Mouse (Mus musculus) lung, embryonic 16.5 days (tissue): ENCODE data around the gene Nek5. TPM values are rescaled to one million over a fixed set of nuclear protein-coding genes. Genes with fewer than 3 reads are reported as not detected.
"Not testable (repeated sequence)": the region's sequence is repeated elsewhere in the genome, so short reads cannot be mapped to it uniquely, and the experiment has no call there.

Source experiments
- ATAC-seq: fragments of 200-750 bp; cut with Nextera tagmentation; 2 replicates; pipeline ENCODE4 v1.8.0; 2017; ENCODE audit warnings: low read depth, mild to moderate bottlenecking, moderate library complexity
- H3K27ac ChIP-seq: fragments of 300-500 bp; sonication (generic); 2 replicates; pipeline ENCODE4 v1.5.1; 2014; ENCODE audit warnings: mild to moderate bottlenecking, control low read depth, low read length
- H3K27me3 ChIP-seq: fragments of 300-500 bp; sonication (generic); 2 replicates; pipeline ENCODE4 v1.6.1; 2014; ENCODE audit warnings: low read depth, low read length, mixed read lengths; ENCODE audit not compliant: control insufficient read depth, insufficient read depth
- H3K36me3 ChIP-seq: fragments of 300-500 bp; sonication (generic); 2 replicates; pipeline ENCODE4 v1.6.1; 2014; ENCODE audit warnings: low read length; ENCODE audit not compliant: control insufficient read depth, insufficient read depth
- H3K4me1 ChIP-seq: fragments of 300-500 bp; sonication (generic); replicated peaks from 2 replicates; pipeline ENCODE4 v1.6.1; 2014; ENCODE audit warnings: low read length, mixed read lengths; ENCODE audit not compliant: control insufficient read depth, insufficient read depth
- H3K4me2 ChIP-seq: fragments of 300-500 bp; sonication (generic); 2 replicates; pipeline ENCODE4 v1.6.1; 2014; ENCODE audit warnings: low read depth, low read length, control low read depth
- H3K4me3 ChIP-seq: fragments of 300-500 bp; sonication (generic); 2 replicates; pipeline ENCODE4 v1.5.1; 2014; ENCODE audit warnings: mild to moderate bottlenecking, low read length, control low read depth
- H3K9ac ChIP-seq: fragments of 300-500 bp; sonication (generic); 2 replicates; pipeline ENCODE4 v1.6.1; 2014; ENCODE audit warnings: low read length, control low read depth
- H3K9me3 ChIP-seq: fragments of 300-500 bp; sonication (generic); 2 replicates; pipeline ENCODE4 v1.6.1; 2016; ENCODE audit warnings: low read length; ENCODE audit not compliant: control insufficient read depth
- WGBS: fragments of 180-500 bp; shearing (Covaris S2); extraction: QIAGEN DNeasy Blood & Tissue Kit; methylation state at CpG from one replicate; pipeline ENCODE4 v1.1.7; 2014; 5-methylcytosine and 5-hydroxymethylcytosine counted together
- polyA plus RNA-seq: library from polyadenylated mRNA; unstranded; fragments of >200 nt; fragmentation: Nextera tagmentation; extraction: Ambion mirVana; gene quantifications from 2 replicates; pipeline ENCODE4 v1.2.1, GENCODE M21; 2015

The Nek5 gene
- polyA plus RNA-seq, 1 experiment from 2014 or later, result 2.0 TPM

GRCm38 (mm10) chr8:22148367-22148740, 23.5 kb upstream of the Nek5 start:
- Histone ChIP-seq H3K36me3 (no peaks in the 10 kb centered on the region), H3K9ac (no peak overlapping the region), H3K4me3 (no peak overlapping the region), H3K27ac (no peak overlapping the region), H3K9me3 (no peaks in the 10 kb centered on the region), H3K27me3 (no peaks in the 10 kb centered on the region), H3K4me2 (no peak overlapping the region), H3K4me1 (peaks cover 6% of the 10 kb centered on the region; the same call in 1 of the 2 replicates)
- ATAC-seq, result no peak
- WGBS, result 87% methylated on average over 7 of the region's 7 CpGs

GRCm38 (mm10) chr8:22147706-22148366, 23.0 kb upstream of the Nek5 start:
- no peak overlapping the region for H3K4me2 ChIP-seq
- H3K4me3 ChIP-seq, result no peak overlapping the region
- H3K27me3 ChIP-seq, result no peaks in the 10 kb centered on the region
- no peak overlapping the region for H3K27ac ChIP-seq
- H3K9ac ChIP-seq, result no peak overlapping the region
- no peaks in the 10 kb centered on the region for H3K9me3 ChIP-seq
- ATAC-seq, result no peak
- 82% methylated on average over 9 of the region's 9 CpGs for WGBS
- peaks cover 6% of the 10 kb centered on the region; the same call in 1 of the 2 replicates for H3K4me1 ChIP-seq
- no peaks in the 10 kb centered on the region for H3K36me3 ChIP-seq

GRCm38 (mm10) chr8:22145831-22146230, 21.0 kb upstream of the Nek5 start:
- no peak for ATAC-seq
- WGBS, result 74% methylated on average over 6 of the region's 6 CpGs
- H3K4me3 ChIP-seq, result no peak overlapping the region
- H3K9ac ChIP-seq, result no peak overlapping the region
- no peak overlapping the region for H3K27ac ChIP-seq
- H3K36me3 ChIP-seq, result no peaks in the 10 kb centered on the region
- H3K9me3 ChIP-seq, result no peaks in the 10 kb centered on the region
- peaks cover 6% of the 10 kb centered on the region; the same call in 1 of the 2 replicates for H3K4me1 ChIP-seq
- H3K4me2 ChIP-seq, result no peak overlapping the region
- no peaks in the 10 kb centered on the region for H3K27me3 ChIP-seq

DNA sequence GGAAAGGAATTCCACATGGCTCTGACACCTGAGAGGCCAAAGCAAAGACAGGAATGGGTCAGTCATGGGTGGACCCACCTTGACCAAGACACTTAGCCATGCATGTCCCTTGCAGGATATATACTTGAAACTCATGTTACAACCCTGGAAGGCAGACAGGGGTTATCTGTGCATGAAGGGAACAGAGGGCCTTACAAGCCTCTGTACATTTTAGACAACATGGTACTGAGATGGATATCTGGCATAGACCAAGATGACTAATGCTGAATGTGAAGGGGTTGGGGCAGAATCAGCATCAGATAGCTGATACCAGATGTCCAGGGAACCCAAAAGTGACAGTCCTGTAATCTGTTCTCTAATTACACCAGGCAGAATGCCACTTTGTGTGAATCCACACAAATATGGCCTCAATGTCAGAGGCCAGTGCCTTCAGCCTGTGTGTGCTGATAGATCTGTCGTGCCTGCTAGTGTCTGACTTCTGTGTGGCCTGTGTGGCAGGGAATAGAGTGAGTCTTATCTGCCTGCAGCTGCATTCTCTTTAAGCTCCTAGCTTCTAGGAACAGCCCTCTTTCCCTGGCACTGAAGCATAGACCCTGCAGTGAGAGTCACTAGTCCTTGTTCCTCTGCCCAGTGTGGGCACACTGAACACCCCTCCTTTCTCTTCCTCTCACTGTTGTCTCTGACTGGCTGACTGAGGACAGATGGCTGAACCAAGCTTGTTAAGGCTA, 19.1 kb upstream of the Nek5 start:
- H3K9me3 ChIP-seq, result no peaks in the 10 kb centered on the region
- no peak overlapping the region for H3K4me3 ChIP-seq
- no peak overlapping the region for H3K27ac ChIP-seq
- WGBS, result 55% methylated on average over 1 of the region's 1 CpGs
- no peak overlapping the region for H3K9ac ChIP-seq
- no peak overlapping the region for H3K4me2 ChIP-seq
- no peaks in the 10 kb centered on the region for H3K4me1 ChIP-seq
- H3K27me3 ChIP-seq, result no peaks in the 10 kb centered on the region
- H3K36me3 ChIP-seq, result no peaks in the 10 kb centered on the region
- ATAC-seq, result no peak

- no peaks in the 10 kb centered on the region for H3K9me3 ChIP-seq
- H3K27ac ChIP-seq, result no peak overlapping the region
- WGBS, result 81% methylated on average over 4 of the region's 4 CpGs
- no peaks in the 10 kb centered on the region for H3K36me3 ChIP-seq
- H3K4me3 ChIP-seq, result no peak overlapping the region
- H3K4me1 ChIP-seq, result no peaks in the 10 kb centered on the region
- H3K4me2 ChIP-seq, result no peak overlapping the region
- no peaks in the 10 kb centered on the region for H3K27me3 ChIP-seq
- ATAC-seq, result no peak
- no peak overlapping the region for H3K9ac ChIP-seq
These were observed 17.7 kb upstream of the Nek5 start for GRCm38 (mm10) chr8:22142592-22142991.

GRCm38 (mm10) chr8:22141836-22142385, 17.1 kb upstream of the Nek5 start:
- no peaks in the 10 kb centered on the region for H3K9me3 ChIP-seq
- WGBS, result 87% methylated on average over 4 of the region's 4 CpGs
- no peaks in the 10 kb centered on the region for H3K4me1 ChIP-seq
- H3K9ac ChIP-seq, result no peak overlapping the region
- H3K4me2 ChIP-seq, result no peak overlapping the region
- no peaks in the 10 kb centered on the region for H3K27me3 ChIP-seq
- H3K4me3 ChIP-seq, result no peak overlapping the region
- ATAC-seq, result no peak
- no peaks in the 10 kb centered on the region for H3K36me3 ChIP-seq
- no peak overlapping the region for H3K27ac ChIP-seq

GRCm38 (mm10) chr8:22136462-22136861, 11.6 kb upstream of the Nek5 start:
- not testable (repeated sequence) for H3K4me2 ChIP-seq, H3K4me1 ChIP-seq, H3K27ac ChIP-seq, H3K4me3 ChIP-seq, H3K27me3 ChIP-seq, H3K36me3 ChIP-seq, ATAC-seq, H3K9me3 ChIP-seq, H3K9ac ChIP-seq
- WGBS, result 76% methylated on average over 9 of the region's 9 CpGs

GRCm38 (mm10) chr8:22134750-22135135, 9.9 kb upstream of the Nek5 start:
- no peak overlapping the region for H3K4me3 ChIP-seq
- H3K4me1 ChIP-seq, result no peaks in the 10 kb centered on the region
- no peak for ATAC-seq
- H3K27me3 ChIP-seq, result no peaks in the 10 kb centered on the region
- H3K36me3 ChIP-seq, result 0 out of 2 replicates have a peak, but pooled peaks cover 4% of the 10 kb centered on the region
- 72% methylated on average over 5 of the region's 5 CpGs for WGBS
- H3K4me2 ChIP-seq, result no peak overlapping the region
- no peaks in the 10 kb centered on the region for H3K9me3 ChIP-seq
- no peak overlapping the region for H3K27ac ChIP-seq
- H3K9ac ChIP-seq, result no peak overlapping the region

DNA sequence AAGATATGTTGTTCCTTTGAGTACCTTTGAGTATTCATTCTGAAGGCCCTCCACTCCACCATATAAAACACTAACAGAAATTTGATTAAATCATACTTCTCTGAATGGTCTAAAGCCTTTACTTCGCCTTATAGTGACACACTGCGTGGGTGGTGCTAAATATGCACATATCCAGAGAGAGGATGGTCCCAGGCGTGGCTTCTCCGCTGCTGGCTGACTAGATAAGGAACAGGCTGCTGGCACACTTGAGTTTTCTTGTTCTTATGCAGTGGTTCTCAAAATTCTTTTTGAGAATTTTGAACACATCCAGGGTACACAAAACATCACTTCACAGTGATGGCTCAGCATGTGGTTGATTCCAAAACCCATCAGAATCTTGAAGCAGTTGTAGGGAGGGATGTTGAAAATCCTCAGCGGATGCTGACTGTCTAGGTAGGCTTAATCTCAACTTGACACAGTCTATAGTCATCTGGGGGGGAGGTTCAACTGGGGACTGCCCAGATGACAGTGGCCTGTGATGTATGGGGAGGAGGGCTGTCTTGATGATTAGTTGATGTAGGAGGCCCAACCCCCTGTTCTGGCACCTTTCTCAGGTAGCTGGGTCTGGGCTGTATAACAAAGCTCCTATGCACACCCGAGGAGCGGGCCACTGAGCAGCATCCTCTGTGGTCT, 9.4 kb upstream of the Nek5 start:
- Histone ChIP-seq H3K9me3 (no peaks in the 10 kb centered on the region), H3K27me3 (no peaks in the 10 kb centered on the region), H3K27ac (no peak overlapping the region), H3K36me3 (peaks cover 6% of the 10 kb centered on the region; the same call in 1 of the 2 replicates), H3K9ac (no peak overlapping the region), H3K4me3 (no peak overlapping the region), H3K4me2 (no peak overlapping the region), H3K4me1 (no peaks in the 10 kb centered on the region)
- WGBS, result 84% methylated on average over 7 of the region's 7 CpGs
- no peak for ATAC-seq
